Mouse (Mus musculus): ENCODE measurements around the gene Iqcf4. TPM values are rescaled to one million over a fixed set of nuclear protein-coding genes. Genes with fewer than 3 reads are reported as not detected.

Gene Iqcf4
- not detected for polyA plus RNA-seq (2017; shearing (Covaris generic))

DNA sequence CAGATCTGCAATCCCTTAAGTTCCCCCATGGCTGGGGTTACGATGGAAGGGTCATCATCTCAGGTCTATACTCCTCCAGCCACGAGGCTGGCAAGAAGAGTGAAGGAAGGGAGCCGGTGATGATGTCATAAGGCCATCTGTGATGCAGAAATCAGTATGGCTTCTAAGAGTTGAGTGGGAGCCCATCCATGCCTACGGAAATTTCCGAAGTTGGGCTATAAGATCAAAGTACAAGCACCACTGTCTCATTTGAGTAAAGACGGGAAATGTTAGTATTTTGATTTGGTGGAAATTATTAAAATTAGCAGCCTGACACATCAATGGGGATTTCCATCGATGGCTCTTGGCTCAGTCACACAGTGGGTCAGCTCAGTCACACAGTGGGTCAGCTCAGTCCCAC lies at the start of gene Iqcf4:
TSS of gene Iqcf4 (minus strand) at position 101 of the 400 bp plus-strand sequence.

DNA sequence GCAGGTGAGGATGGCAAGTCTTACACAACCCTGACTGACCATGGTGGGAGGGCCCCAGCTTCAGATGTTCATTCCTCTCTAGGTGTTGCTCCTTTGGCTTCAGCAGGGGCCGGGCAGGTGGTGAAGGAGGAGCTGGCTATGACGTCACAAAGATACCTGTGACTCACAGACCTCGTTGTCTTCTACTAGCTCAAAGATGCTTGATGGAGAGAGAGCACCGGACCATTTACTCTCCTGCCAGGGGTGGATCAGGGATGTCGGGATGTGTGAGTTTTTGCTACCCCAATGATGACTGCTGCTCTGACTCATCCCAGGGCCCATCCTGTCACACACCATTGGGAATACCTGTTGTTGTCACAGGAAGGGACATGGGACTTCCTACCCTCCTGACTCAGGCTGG lies 9.3 kb downstream of the Iqcf4 start, which contains the start of gene Iqcf3:
TSS of gene Iqcf3 (minus strand) at position 101 of the 400 bp plus-strand sequence.

Other genes with a start within 250 kb of the Iqcf4 start
- gene Dusp7, start 202.4 kb downstream of the Iqcf4 start, polyA plus RNA-seq (2017; shearing (Covaris generic)), result 12.0 TPM
- gene Rpl29, start 141.5 kb downstream of the Iqcf4 start, polyA plus RNA-seq (2017; shearing (Covaris generic)), result 801 TPM
- gene Acy1, start 132.7 kb downstream of the Iqcf4 start, polyA plus RNA-seq (2017; shearing (Covaris generic)), result 20.7 TPM
- gene Abhd14b, start 123.5 kb downstream of the Iqcf4 start, polyA plus RNA-seq (2017; shearing (Covaris generic)), result 16.0 TPM
- 23.8 TPM for gene Abhd14a, start 123.3 kb downstream of the Iqcf4 start, polyA plus RNA-seq (2017; shearing (Covaris generic))
- gene Pcbp4, start 117.7 kb downstream of the Iqcf4 start, polyA plus RNA-seq (2017; shearing (Covaris generic)), result 14.7 TPM
- not detected for gene Gpr62, start 105.1 kb downstream of the Iqcf4 start, polyA plus RNA-seq (2017; shearing (Covaris generic))
- gene Rrp9, start 95.0 kb downstream of the Iqcf4 start, polyA plus RNA-seq (2017; shearing (Covaris generic)), result 76.3 TPM
- gene Parp3, start 94.0 kb downstream of the Iqcf4 start, polyA plus RNA-seq (2017; shearing (Covaris generic)), result 96.2 TPM
- not detected for gene Iqcf1, start 71.0 kb downstream of the Iqcf4 start, polyA plus RNA-seq (2017; shearing (Covaris generic))
- gene Iqcf5, start 56.4 kb downstream of the Iqcf4 start, polyA plus RNA-seq (2017; shearing (Covaris generic)), result not detected
- not detected for gene Iqcf3, start 9.4 kb downstream of the Iqcf4 start, polyA plus RNA-seq (2017; shearing (Covaris generic))
- gene Iqcf6, start 55.6 kb upstream of the Iqcf4 start, polyA plus RNA-seq (2017; shearing (Covaris generic)), result not detected
- not detected for gene Grm2, start 85.1 kb upstream of the Iqcf4 start, polyA plus RNA-seq (2017; shearing (Covaris generic))
- 72.8 TPM for gene Tex264, start 114.9 kb upstream of the Iqcf4 start, polyA plus RNA-seq (2017; shearing (Covaris generic))
- 3.9 TPM for gene Rad54l2, start 218.2 kb upstream of the Iqcf4 start, polyA plus RNA-seq (2017; shearing (Covaris generic))